9 mouse cellular contexts compared by ENCODE assay signal in the genomic region with DNA sequence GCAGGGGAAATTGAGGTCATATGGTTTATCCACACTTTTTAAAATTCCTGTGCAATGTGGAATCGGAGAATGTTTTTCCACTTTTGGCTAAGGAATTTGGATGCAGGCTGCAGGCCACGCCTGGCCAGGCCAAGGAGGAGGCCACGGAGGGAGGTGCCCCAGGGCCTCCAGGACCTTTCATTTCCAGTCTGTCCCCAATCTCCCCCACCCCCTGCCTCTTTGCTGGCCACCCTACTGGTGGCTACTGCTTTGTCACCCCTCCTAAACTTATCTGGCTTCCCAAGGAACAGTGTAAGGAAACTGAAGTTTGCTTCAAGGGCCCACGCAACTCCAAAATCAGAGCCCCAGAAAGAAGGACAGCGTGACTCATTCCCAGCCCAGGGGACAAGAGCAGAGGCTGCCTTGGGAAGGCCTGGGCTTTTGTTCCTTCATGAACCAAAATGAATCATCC. TPM values are rescaled to one million over a fixed set of nuclear protein-coding genes. Genes with fewer than 3 reads are reported as not detected.
DNase-seq lines count a peak whose midpoint lies in the region.
"Had no signal": no experiment of that assay in that cellular context is flagged by ENCODE, and none has a peak within 500 bp of the region (broad histone marks: within the 10 kb centered on the region; RNA-seq: fewer than 3 reads in every experiment).

No protein-coding gene starts in this region.

- DNase-seq in adrenal gland, adult 2 months, result peak; percentile 79
- no peak for DNase-seq in adrenal gland, postnatal 4 days (ENCODE audit: low spot score in 2 of 2)
- DNase-seq in 3T3-L1 (ENCODE audit: low read depth, low spot score), result peak; percentile 91
- peak; percentile 60 for DNase-seq in gastrocnemius, postnatal 14 days
- peak; percentile 77 for DNase-seq in heart, postnatal 25 days (ENCODE audit: low spot score)
- no peak for DNase-seq in right cerebral cortex, adult 2 months (ENCODE audit: low spot score in 2 of 2)
- DNase-seq in urinary bladder, adult 2 months (ENCODE audit: low spot score), result no peak
- DNase-seq in cerebellum, adult 18-20 months, result no peak
- DNase-seq: cerebellum, postnatal 25 days had no signal

- intact Hi-C loops in gastrocnemius, postnatal 14 days (cut with DNase I; ENCODE audit: low total_unique reads), result no loop called here
- intact Hi-C loops in heart, postnatal 25 days (cut with DNase I), result loop anchor here (1.0 kb wide), 2 partner anchors 17 to 18 kb away; no protein-coding TSS in a partner anchor

RNA-seq across cellular contexts. Expression of gene Ergic1, which starts 31.5 kb away (rescaled TPM):
- total RNA-seq in adrenal gland, adult 2 months (2021), result 100 to 1,000 TPM; 166 to 170 TPM
- 132 and 156 TPM in 2 replicates for polyA plus RNA-seq in adrenal gland, adult 2 months (2012; rRNA removed)
- 100 to 1,000 TPM; 158 to 164 TPM for total RNA-seq in adrenal gland, postnatal 4 days (2021)
- 10 to 100 TPM; 71.4 to 87.7 TPM for total RNA-seq in gastrocnemius, postnatal 14 days (2021)
- 10 to 100 TPM; 54.2 to 58.4 TPM for total RNA-seq in heart, postnatal 25 days (2021)
- polyA plus RNA-seq in urinary bladder, adult 2 months (2012; rRNA removed), result 152 and 155 TPM in 2 replicates

RNA-seq across cellular contexts. Expression of gene Dusp1, which starts 32.1 kb away (rescaled TPM):
- 10 to 100 TPM; 33.5 to 67.7 TPM for total RNA-seq in adrenal gland, adult 2 months (2021)
- polyA plus RNA-seq in adrenal gland, adult 2 months (2012; rRNA removed), result 80.9 and 86.9 TPM in 2 replicates
- total RNA-seq in adrenal gland, postnatal 4 days (2021), result 10 to 100 TPM; 43.8 to 46.4 TPM
- 10 to 100 TPM; 30.8 to 77.9 TPM for total RNA-seq in gastrocnemius, postnatal 14 days (2021)
- total RNA-seq in heart, postnatal 25 days (2021), result 10 to 100 TPM; 44.8 to 66.4 TPM
- polyA plus RNA-seq in urinary bladder, adult 2 months (2012; rRNA removed), result 67.4 and 75.0 TPM in 2 replicates

Comparison
In these comparisons a context has a peak if more than half of its experiments do, and no peak if none do; other contexts are left out.
1. DNase-seq: peak in adrenal gland, adult 2 months (single experiment), 3T3-L1 (single experiment), gastrocnemius, postnatal 14 days (single experiment) and heart, postnatal 25 days (single experiment); none in adrenal gland, postnatal 4 days (0 of 2), right cerebral cortex, adult 2 months (0 of 2), urinary bladder, adult 2 months (single experiment) and cerebellum, adult 18-20 months (0 of 2).